Mouse (Mus musculus): Measurements from ENCODE around the gene Upf2. TPM values are rescaled to one million over a fixed set of nuclear protein-coding genes. Genes with fewer than 3 reads are reported as not detected.

The Upf2 gene
- polyA plus RNA-seq, 1 experiment from 2014 or later = 10.1 TPM

- 70% methylated on average over 7 of the region's 7 CpGs for WGBS
- H3K27me3 ChIP-seq (ENCODE audit: control insufficient read depth, insufficient read depth, low read depth, low read length) = no peaks in the 10 kb centered on the region
- H3K36me3 ChIP-seq (ENCODE audit: control insufficient read depth, insufficient read depth, low read length) = peaks cover 25% of the 10 kb centered on the region
These were observed 95.5 kb downstream of the Upf2 start for GRCm38 (mm10) chr2:6046796-6047195.

DNA sequence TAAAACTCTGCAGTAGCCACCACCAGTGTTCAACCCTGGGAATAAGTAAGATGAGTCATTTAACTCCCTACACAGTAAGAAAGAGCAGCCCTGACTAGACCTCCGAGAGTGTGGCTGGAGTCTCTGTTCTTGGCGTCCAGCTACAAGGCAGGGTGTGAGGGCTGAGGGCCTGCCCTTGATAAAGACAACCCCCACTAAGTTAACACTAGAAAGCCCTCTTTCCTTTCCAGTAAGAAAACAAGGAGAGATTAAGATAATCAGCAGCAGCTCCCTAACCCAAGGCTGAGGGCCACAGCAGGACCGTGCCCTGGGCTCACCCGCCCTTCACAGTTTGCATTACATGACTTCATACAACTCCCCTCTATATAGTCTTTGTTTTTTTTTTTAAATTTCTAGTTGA is 97.3 kb downstream of the Upf2 start:
- Histone ChIP-seq H3K9me3 (ENCODE audit: control insufficient read depth, low read length) (no peaks in the 10 kb centered on the region), H3K27ac (ENCODE audit: low read length) (peak overlapping the region; percentile 7), H3K36me3 (ENCODE audit: control insufficient read depth, insufficient read depth, low read length) (peaks cover 29% of the 10 kb centered on the region), H3K4me2 (ENCODE audit: low read depth, low read length) (no peak overlapping the region), H3K4me3 (ENCODE audit: low read length) (no peak overlapping the region), H3K4me1 (replicated peaks; ENCODE audit: control insufficient read depth, insufficient read depth, low read length) (peaks cover 10% of the 10 kb centered on the region; the same call in 1 of the 2 replicates), H3K9ac (ENCODE audit: low read length) (no peak overlapping the region), H3K27me3 (ENCODE audit: control insufficient read depth, insufficient read depth, low read depth, low read length) (no peaks in the 10 kb centered on the region)
- peak; percentile 65 for ATAC-seq (ENCODE audit: low read depth)
- 41% methylated on average over 4 of the region's 4 CpGs for WGBS

More at GRCm38 (mm10) chr2:6046796-6047195, 95.5 kb downstream of the Upf2 start:
- Histone ChIP-seq H3K9me3 (ENCODE audit: control insufficient read depth, low read length) (no peaks in the 10 kb centered on the region), H3K27ac (ENCODE audit: low read length) (no peak overlapping the region), H3K4me1 (replicated peaks; ENCODE audit: control insufficient read depth, insufficient read depth, low read length) (peaks cover 10% of the 10 kb centered on the region; the same call in 1 of the 2 replicates), H3K4me3 (ENCODE audit: low read length) (no peak overlapping the region), H3K4me2 (ENCODE audit: low read depth, low read length) (no peak overlapping the region), H3K9ac (ENCODE audit: low read length) (no peak overlapping the region)
- no peak for ATAC-seq (ENCODE audit: low read depth)

DNA sequence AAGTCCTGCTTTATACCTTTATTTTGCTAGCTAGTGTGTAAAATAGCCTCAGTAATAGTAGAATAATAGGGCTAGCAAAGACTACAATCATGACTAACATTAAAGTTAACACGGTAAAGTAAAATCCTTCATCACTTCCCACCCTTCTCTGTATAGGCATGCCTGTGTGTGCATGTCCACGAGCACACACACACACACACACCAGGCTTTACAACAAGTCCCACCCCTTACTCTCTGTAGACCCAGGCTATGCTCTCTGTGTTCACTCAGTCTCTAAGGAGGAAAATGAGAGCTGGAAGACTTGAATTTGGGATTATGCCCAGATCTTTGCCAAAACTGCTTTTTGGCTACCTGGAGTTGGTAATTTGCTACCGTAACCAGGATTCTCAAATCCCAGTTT is 97.7 kb downstream of the Upf2 start:
- 71% methylated on average over 3 of the region's 3 CpGs for WGBS
- Histone ChIP-seq H3K27ac (ENCODE audit: low read length) (peak overlapping the region; percentile 46; the same call in 1 of the 2 replicates), H3K4me1 (replicated peaks; ENCODE audit: control insufficient read depth, insufficient read depth, low read length) (peaks cover 10% of the 10 kb centered on the region; the same call in 1 of the 2 replicates), H3K9me3 (ENCODE audit: control insufficient read depth, low read length) (no peaks in the 10 kb centered on the region), H3K27me3 (ENCODE audit: control insufficient read depth, insufficient read depth, low read depth, low read length) (no peaks in the 10 kb centered on the region), H3K4me3 (ENCODE audit: low read length) (no peak overlapping the region), H3K4me2 (ENCODE audit: low read depth, low read length) (no peak overlapping the region), H3K36me3 (ENCODE audit: control insufficient read depth, insufficient read depth, low read length) (peaks cover 27% of the 10 kb centered on the region), H3K9ac (ENCODE audit: low read length) (no peak overlapping the region)
- no peak for ATAC-seq (ENCODE audit: low read depth)

- Histone ChIP-seq H3K4me1 (replicated peaks; ENCODE audit: control insufficient read depth, insufficient read depth, low read length) (no peaks in the 10 kb centered on the region), H3K36me3 (ENCODE audit: control insufficient read depth, insufficient read depth, low read length) (peaks cover 29% of the 10 kb centered on the region)
- WGBS = 91% methylated on average over 11 of the region's 11 CpGs
These were observed 104.2 kb downstream of the Upf2 start for GRCm38 (mm10) chr2:6055466-6055865.

DNA sequence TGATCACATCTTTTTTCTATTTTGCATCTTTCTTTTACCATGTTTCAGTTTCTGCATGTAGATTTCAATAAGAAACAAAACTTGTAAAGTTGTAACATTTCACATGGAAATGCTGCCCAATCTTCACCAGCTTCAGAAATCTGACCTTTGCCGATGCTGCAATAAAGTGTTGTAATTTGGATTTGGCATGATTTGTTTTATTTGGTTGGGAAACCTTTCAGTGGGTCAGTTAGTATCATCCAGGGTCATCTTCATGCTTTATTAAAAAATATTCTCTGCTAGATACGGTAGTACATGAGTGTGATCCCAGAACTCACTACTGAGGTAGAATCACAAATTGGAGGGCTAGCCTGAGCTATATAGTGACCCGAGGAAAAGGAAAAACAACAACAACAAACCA is 105.2 kb downstream of the Upf2 start:
- no peak for ATAC-seq (ENCODE audit: low read depth)
- 85% methylated on average over 3 of the region's 3 CpGs for WGBS
- peaks cover 23% of the 10 kb centered on the region for H3K36me3 ChIP-seq (ENCODE audit: control insufficient read depth, insufficient read depth, low read length)
- no peaks in the 10 kb centered on the region for H3K4me1 ChIP-seq (replicated peaks; ENCODE audit: control insufficient read depth, insufficient read depth, low read length)
- H3K27me3 ChIP-seq (ENCODE audit: control insufficient read depth, insufficient read depth, low read depth, low read length) = no peaks in the 10 kb centered on the region
- no peak overlapping the region for H3K4me3 ChIP-seq (ENCODE audit: low read length)
- H3K4me2 ChIP-seq (ENCODE audit: low read depth, low read length) = no peak overlapping the region
- no peak overlapping the region for H3K27ac ChIP-seq (ENCODE audit: low read length)
- H3K9me3 ChIP-seq (ENCODE audit: control insufficient read depth, low read length) = no peaks in the 10 kb centered on the region
- no peak overlapping the region for H3K9ac ChIP-seq (ENCODE audit: low read length)

More at GRCm38 (mm10) chr2:6055466-6055865, 104.2 kb downstream of the Upf2 start:
- H3K27me3 ChIP-seq (ENCODE audit: control insufficient read depth, insufficient read depth, low read depth, low read length) = no peaks in the 10 kb centered on the region
- H3K4me2 ChIP-seq (ENCODE audit: low read depth, low read length) = no peak overlapping the region
- H3K9me3 ChIP-seq (ENCODE audit: control insufficient read depth, low read length) = no peaks in the 10 kb centered on the region
- H3K27ac ChIP-seq (ENCODE audit: low read length) = no peak overlapping the region
- no peak overlapping the region for H3K4me3 ChIP-seq (ENCODE audit: low read length)
- H3K9ac ChIP-seq (ENCODE audit: low read length) = no peak overlapping the region
- no peak for ATAC-seq (ENCODE audit: low read depth)

- no peak overlapping the region for H3K4me3 ChIP-seq (ENCODE audit: low read length)
- 67% methylated on average over 2 of the region's 2 CpGs for WGBS
These were observed 108.0 kb downstream of the Upf2 start for GRCm38 (mm10) chr2:6059291-6059690.

DNA sequence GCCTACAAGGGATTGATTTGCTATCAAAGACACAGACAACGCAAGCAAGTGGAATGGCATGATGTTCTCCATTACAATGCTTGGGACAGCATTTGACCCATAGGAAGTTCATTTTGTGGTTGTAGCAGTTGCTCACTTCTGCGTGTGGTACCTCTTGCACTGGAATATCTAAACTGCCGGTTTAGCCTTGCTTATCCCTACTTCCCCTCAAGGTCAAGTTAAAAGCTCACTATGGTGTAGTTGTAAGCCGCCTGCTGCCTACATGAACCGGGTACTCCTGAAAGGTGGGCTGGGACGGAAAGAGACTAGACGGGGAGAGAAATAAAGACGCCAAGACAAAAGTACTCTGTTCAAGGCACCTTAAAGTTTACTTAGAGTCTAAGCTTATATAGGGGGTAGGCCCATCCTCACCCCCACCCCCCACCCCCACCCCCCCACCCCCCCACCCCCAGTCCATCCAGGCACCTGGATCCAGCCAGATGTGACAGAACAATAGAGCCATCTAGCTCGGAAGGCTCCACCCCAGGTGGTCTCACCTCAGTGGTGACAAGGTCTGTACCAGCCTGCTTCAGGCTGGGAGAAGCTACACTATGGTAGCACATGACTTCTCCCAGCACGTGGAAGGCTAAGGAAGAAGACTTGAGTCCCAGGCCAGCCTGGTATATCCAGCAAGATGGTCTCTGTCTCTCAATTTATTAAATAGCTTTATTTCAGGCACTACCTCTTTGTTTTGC is 109.0 kb downstream of the Upf2 start:
- Histone ChIP-seq H3K4me2 (ENCODE audit: low read depth, low read length) (no peak overlapping the region), H3K9ac (ENCODE audit: low read length) (no peak overlapping the region), H3K4me1 (replicated peaks; ENCODE audit: control insufficient read depth, insufficient read depth, low read length) (no peaks in the 10 kb centered on the region), H3K4me3 (ENCODE audit: low read length) (no peak overlapping the region), H3K27ac (ENCODE audit: low read length) (no peak overlapping the region), H3K9me3 (ENCODE audit: control insufficient read depth, low read length) (no peaks in the 10 kb centered on the region), H3K36me3 (ENCODE audit: control insufficient read depth, insufficient read depth, low read length) (peaks cover 15% of the 10 kb centered on the region), H3K27me3 (ENCODE audit: control insufficient read depth, insufficient read depth, low read depth, low read length) (no peaks in the 10 kb centered on the region)
- no peak for ATAC-seq (ENCODE audit: low read depth)
- 67% methylated on average over 10 of the region's 10 CpGs for WGBS

More at GRCm38 (mm10) chr2:6059291-6059690, 108.0 kb downstream of the Upf2 start:
- peaks cover 18% of the 10 kb centered on the region for H3K36me3 ChIP-seq (ENCODE audit: control insufficient read depth, insufficient read depth, low read length)
- no peaks in the 10 kb centered on the region for H3K9me3 ChIP-seq (ENCODE audit: control insufficient read depth, low read length)
- H3K4me2 ChIP-seq (ENCODE audit: low read depth, low read length) = no peak overlapping the region
- no peaks in the 10 kb centered on the region for H3K4me1 ChIP-seq (replicated peaks; ENCODE audit: control insufficient read depth, insufficient read depth, low read length)
- no peak overlapping the region for H3K27ac ChIP-seq (ENCODE audit: low read length)
- ATAC-seq (ENCODE audit: low read depth) = no peak
- H3K27me3 ChIP-seq (ENCODE audit: control insufficient read depth, insufficient read depth, low read depth, low read length) = no peaks in the 10 kb centered on the region
- H3K9ac ChIP-seq (ENCODE audit: low read length) = no peak overlapping the region

DNA sequence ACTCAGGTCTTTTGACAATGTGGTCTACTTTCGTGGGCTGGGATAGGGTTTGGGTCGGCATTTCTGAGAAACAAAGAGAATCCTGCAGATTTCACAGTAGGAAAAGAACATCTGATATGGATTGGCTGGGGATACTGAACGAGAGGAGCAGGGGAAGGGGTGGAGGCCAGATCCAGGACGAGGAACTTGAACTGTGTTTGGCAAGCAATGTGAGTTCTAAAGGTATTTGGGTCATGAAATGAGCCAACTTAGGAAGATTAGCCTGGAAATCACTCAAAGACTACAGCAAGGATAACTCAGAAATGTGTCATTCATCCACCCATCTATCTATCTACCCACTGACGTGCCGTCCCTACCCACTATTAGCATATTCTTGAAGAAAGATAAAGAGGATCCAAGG is 116.1 kb downstream of the Upf2 start:
- ATAC-seq (ENCODE audit: low read depth) = no peak
- Histone ChIP-seq H3K4me2 (ENCODE audit: low read depth, low read length) (no peak overlapping the region), H3K9ac (ENCODE audit: low read length) (no peak overlapping the region), H3K27ac (ENCODE audit: low read length) (no peak overlapping the region), H3K4me1 (replicated peaks; ENCODE audit: control insufficient read depth, insufficient read depth, low read length) (peaks cover 13% of the 10 kb centered on the region), H3K27me3 (ENCODE audit: control insufficient read depth, insufficient read depth, low read depth, low read length) (no peaks in the 10 kb centered on the region), H3K9me3 (ENCODE audit: control insufficient read depth, low read length) (no peaks in the 10 kb centered on the region), H3K36me3 (ENCODE audit: control insufficient read depth, insufficient read depth, low read length) (no peaks in the 10 kb centered on the region), H3K4me3 (ENCODE audit: low read length) (no peak overlapping the region)
- 86% methylated on average over 6 of the region's 6 CpGs for WGBS

DNA sequence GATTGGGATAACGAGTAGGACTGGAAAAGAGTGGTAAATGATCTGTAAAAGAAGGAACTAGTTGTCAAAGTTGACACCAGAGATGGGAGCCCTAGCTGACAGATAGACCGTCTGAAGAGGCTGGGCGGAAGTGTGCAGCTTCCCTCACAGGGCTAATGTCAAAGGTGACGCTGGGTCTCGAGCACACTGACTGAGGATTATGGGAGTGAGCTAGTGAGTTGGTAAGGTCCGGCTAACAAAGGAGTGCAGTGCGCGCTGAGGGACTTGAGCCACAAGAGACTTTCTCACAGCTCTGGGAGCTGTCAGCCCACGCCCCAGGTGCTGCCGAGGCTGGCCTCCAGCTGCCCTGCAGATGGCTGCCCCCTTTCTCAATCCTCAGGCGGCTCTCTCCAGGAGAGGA is 119.7 kb downstream of the Upf2 start:
- 35% methylated on average over 11 of the region's 11 CpGs for WGBS
- no peak overlapping the region; the same call in 1 of the 2 replicates for H3K27ac ChIP-seq (ENCODE audit: low read length)
- no peak for ATAC-seq (ENCODE audit: low read depth)

More for the DNA sequence above, 119.7 kb downstream of the Upf2 start:
- H3K4me2 ChIP-seq (ENCODE audit: low read depth, low read length) = no peak overlapping the region
- peaks cover 22% of the 10 kb centered on the region for H3K4me1 ChIP-seq (replicated peaks; ENCODE audit: control insufficient read depth, insufficient read depth, low read length)
- no peaks in the 10 kb centered on the region for H3K9me3 ChIP-seq (ENCODE audit: control insufficient read depth, low read length)
- H3K36me3 ChIP-seq (ENCODE audit: control insufficient read depth, insufficient read depth, low read length) = no peaks in the 10 kb centered on the region
- H3K27me3 ChIP-seq (ENCODE audit: control insufficient read depth, insufficient read depth, low read depth, low read length) = no peaks in the 10 kb centered on the region
- H3K9ac ChIP-seq (ENCODE audit: low read length) = no peak overlapping the region
- no peak overlapping the region for H3K4me3 ChIP-seq (ENCODE audit: low read length)
